Mouse (Mus musculus) brown adipose tissue, adult 24 weeks (tissue): ENCODE data around the gene Grhl1. TPM values are rescaled to one million over a fixed set of nuclear protein-coding genes. Genes with fewer than 3 reads are reported as not detected.
A peak's percentile ranks its signal among the peaks of the same experiment; 100 is the strongest.
"Not testable (repeated sequence)": the region's sequence is repeated elsewhere in the genome, so short reads cannot be mapped to it uniquely, and the experiment has no call there.

Experiments
- H3K27ac ChIP-seq: fragments of 200-500 bp; replicated peaks from 2 replicates; pipeline ENCODE4 v1.5.1; 2012; ENCODE audit warnings: low read depth, mild to moderate bottlenecking, low read length
- H3K4me1 ChIP-seq: fragments of 200-500 bp; 2 replicates; pipeline ENCODE4 v1.6.1; 2012; ENCODE audit warnings: low read length, mixed read lengths; ENCODE audit not compliant: control insufficient read depth, insufficient read depth, insufficient read length
- H3K4me3 ChIP-seq: fragments of 200-500 bp; 2 replicates; pipeline ENCODE4 v1.5.1; 2012; ENCODE audit warnings: low read depth, mild to moderate bottlenecking, low read length, moderate library complexity; ENCODE audit not compliant: insufficient read depth
- polyA plus RNA-seq: library from polyadenylated mRNA; stranded (reverse); fragments of >200 nt; gene quantifications from 2 replicates; pipeline ENCODE4 v1.2.4, GENCODE M21; 2012; ENCODE audit not compliant: missing spikeins, insufficient read depth, insufficient read length

The Grhl1 gene
- 0.67 and 0.99 TPM in 2 replicates for polyA plus RNA-seq

DNA sequence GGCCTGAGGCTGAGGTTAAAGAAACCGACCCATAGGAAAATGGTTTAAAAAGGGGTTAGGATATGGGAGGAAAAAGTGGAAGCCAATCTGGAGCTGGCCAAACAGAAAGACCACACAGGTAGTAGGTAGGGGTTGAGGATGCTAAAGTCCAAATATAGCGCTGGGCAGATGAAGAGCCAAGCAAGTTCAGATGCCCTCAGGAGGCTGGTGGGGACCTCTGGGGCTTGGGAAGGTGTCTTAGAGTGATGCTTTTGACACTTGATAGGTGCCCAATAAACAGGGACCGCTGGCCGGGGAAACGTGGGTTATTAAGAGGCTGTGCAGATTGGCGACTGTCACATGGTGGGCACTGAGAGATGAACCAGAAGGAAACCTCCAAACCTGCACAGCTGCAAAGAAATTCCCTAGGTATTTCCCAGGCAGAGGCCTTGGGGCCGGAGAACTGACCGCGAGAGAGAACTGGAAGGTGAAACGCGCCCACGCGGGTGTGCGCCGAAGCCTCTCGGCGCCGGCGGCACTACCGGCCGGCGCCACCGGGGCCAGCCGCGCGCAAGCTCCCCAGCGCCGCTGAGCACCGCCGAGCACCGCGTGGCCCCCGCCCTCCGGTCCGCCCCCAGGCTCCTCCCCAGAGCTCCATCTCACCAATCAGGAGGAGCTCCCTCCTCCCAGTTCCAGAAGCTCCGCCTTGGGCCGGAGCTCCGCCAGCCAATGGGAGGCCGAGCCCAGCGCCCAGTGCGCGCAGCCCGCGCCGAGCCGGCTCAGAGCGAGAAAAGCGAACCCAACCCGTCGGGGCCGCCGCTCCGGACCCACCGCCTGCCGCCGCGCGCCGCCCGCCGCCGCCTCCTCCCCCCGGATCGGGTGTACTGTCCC is at the start of gene Grhl1:
Gene Grhl1 (plus strand): TSS at position 761 of the 870 bp plus-strand sequence.
- H3K4me1 ChIP-seq: no peaks in the 10 kb centered on the region
- no peak within 1 kb of the TSS for H3K27ac ChIP-seq

DNA sequence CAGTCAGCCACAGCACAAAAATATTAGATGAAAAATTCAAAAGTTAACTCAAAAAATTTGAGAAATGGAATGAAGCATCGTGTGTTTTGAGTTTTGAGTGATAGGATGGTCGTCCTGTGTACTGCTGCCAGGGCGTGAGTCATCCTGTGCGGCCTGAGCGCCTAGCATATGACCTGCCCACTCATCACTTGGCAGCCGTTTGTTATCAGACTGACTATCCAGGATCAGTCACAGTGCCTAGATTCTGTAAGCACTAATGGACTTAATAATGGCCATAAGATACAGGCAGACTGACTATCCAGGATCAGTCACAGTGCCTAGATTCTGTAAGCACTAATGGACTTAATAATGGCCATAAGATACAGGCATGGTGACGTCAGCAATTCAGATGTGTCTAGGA is 47.0 kb upstream of the Grhl1 start:
- not testable (repeated sequence) for H3K27ac ChIP-seq, H3K4me3 ChIP-seq

More for the DNA sequence above, at the start of gene Grhl1:
- peak within 1 kb of the TSS; percentile 82 for H3K4me3 ChIP-seq

DNA sequence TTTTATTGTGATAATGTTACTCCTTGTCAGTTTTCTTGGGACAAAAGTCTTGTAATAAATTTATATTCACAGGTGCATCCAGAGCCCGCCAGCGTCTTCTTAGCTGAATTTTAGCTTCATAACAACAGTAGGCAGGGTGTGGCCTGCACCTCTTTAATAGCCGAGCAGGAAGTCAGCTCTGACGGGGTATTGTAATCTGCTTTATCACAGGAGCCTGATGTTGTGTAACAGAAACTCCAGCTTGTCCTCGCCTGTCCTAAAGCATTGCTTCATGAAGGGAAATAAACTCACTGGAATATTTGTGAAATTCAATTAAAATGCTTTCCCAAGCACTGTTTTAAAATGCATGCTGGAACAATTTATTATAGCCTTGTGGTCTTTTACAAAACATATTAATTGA is 35.7 kb upstream of the Grhl1 start:
- Histone ChIP-seq H3K4me3 (no peak overlapping the region), H3K4me1 (no peaks in the 10 kb centered on the region), H3K27ac (no peak overlapping the region)

More for the DNA sequence above, 47.0 kb upstream of the Grhl1 start:
- H3K4me1 ChIP-seq: not testable (repeated sequence)

DNA sequence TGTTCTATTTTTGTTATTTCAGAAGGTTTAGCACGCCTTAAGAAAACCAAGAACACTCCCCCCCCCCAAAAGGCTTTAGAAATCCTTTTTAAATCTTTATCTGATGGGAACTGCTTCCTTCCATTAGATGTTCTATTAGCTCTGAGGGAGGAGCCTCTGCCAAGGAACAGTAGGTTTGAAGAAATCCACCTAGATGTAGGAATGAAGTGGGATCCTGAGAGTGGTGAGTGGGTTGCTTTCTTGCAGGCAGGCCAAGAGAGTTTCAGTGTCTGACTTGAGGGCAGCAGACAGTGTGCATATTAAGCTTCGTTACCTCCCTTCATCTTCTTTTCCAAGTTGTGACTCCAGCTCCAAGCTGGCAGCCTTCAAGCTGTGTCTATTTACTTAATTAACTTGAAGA is 34.9 kb upstream of the Grhl1 start:
- Histone ChIP-seq H3K4me3 (no peak overlapping the region), H3K27ac (no peak overlapping the region), H3K4me1 (no peaks in the 10 kb centered on the region)

DNA sequence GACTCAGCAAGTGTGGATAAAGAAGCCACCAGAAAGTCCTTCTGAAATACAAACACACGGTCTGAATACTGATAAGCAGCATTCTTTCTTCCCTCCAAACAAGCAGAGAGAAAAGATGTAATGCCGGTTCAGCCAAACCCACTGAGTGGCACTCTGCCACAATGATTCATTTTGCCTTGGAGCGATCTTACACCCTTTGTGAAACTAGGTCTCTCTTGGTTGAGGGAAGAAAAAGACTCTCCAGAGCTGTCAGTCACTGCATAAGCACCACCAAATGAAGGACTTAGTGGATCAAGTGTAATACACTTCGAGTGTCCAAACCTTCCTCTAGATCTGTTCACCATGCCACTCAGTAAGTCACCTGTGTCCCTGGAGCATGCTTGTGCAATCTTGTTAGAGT is 34.1 kb upstream of the Grhl1 start:
- Histone ChIP-seq H3K4me3 (no peak overlapping the region), H3K4me1 (no peaks in the 10 kb centered on the region), H3K27ac (no peak overlapping the region)

DNA sequence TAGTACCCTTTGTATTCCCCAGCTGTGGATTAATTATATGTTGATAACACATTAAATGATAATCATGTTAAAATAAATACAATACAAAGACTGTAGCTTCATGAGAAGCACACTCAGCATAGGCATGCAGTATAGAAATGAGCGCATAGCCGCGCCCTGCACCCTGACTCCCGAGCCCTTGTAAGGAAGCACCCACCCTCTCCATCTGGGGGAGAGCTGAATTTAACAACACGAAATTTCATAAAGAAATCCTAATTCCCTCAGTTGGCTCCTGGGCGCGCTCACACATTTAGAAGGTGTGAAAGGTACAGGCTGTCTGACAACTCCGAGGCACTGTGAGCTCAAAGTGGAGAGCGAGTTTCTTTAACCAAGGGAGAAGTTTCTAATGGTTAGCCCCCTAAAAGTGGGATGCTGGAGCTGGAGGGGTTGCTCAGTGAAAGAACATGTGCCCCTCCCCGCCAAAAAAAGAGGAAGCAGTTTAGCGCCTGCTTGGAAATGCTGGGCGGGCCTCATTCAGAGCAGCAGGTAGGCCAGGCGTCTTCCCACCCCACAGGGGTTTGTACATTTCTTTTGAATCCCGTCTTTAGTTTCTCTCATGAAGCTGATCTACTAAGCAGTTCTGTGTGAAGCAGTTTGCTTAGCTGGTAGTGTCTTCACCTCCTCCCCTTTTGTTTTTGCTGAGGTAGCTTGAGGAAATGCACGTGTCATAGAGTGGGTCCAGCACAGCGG is 30.5 kb upstream of the Grhl1 start:
- no peaks in the 10 kb centered on the region for H3K4me1 ChIP-seq
- H3K4me3 ChIP-seq: no peak overlapping the region
- no peak overlapping the region for H3K27ac ChIP-seq

DNA sequence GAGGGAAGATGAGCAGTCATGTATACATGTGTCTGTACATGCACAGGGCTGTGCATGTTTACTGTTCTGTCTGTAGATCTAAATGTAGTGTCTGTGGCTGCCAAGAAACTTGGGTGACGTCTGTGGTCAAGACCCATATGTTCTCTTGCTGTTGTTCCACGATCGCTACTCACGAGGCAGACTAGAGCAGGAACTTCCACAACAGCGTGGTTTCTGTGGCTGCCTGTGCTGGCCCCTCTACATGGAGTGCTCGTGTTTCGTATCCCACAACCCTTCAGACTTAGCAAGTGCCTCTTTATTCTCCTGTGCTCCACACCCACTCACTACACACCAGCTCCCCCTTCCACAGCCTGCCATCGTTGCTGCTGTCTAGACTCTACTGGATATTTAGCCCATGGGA is 24.4 kb upstream of the Grhl1 start:
- Histone ChIP-seq H3K4me3 (no peak overlapping the region), H3K4me1 (no peaks in the 10 kb centered on the region; the same call in 1 of the 2 replicates), H3K27ac (no peak overlapping the region)

DNA sequence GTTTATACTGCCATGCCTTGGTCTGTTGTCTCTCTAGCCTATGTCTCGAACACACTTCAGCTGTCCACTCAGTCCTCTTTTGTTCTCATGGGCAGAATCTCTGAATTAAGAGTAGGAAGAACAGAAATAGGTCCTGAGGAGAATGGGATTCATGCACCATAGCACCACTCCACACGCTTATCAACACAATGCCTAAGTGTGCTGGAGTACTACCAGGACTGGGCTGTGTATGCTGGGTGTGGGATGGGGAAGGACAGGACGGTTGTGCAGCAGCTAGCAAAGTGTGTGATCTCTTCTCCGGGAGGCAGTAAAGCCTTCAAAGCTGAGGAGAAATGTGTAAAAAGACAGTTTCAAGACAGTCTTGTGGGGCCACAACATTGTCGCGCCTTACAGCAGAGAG is 23.2 kb upstream of the Grhl1 start:
- H3K4me3 ChIP-seq: no peak overlapping the region
- H3K27ac ChIP-seq: no peak overlapping the region
- H3K4me1 ChIP-seq: no peaks in the 10 kb centered on the region; the same call in 1 of the 2 replicates

DNA sequence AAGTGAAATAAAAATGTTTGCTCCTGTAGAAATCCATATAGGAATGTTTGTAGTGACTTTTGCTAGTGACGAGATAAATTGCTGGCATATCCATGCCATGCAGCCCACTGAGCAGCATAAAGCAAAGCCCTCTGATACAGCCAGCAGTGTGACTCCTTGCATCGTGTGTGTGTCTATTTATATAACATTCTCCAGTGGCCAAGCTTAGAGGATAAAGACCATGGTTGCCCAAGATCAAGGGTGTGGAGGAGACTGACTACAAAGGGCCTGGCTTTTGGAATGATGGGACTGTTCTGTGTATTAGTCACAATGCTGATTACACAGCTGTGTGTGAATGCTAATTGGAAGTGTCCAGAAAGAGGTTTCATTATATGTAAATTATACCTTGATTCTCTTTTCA is 19.6 kb upstream of the Grhl1 start:
- Histone ChIP-seq H3K27ac (no peak overlapping the region), H3K4me3 (no peak overlapping the region), H3K4me1 (no peaks in the 10 kb centered on the region; the same call in 1 of the 2 replicates)

DNA sequence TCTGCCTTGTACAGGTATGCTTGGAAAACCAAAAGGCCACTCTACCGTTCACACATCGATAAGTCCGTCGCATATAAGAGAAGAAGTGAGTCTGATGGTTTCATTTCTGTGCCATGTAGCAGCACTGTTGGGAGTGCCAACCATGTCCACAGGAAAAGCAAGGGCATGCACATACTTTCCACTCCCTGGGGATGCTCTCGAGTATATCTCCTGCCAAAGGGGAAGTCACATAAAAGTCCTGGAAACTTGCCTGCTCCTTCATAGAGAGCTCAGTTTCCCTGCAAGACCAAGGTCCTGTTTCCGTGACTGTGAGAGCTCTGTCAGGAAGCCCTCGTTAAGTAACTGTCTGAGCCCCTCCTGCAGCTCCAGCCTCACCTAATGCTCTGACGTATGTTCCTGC is 16.1 kb upstream of the Grhl1 start:
- H3K27ac ChIP-seq: no peak overlapping the region
- no peak overlapping the region for H3K4me3 ChIP-seq
- no peaks in the 10 kb centered on the region for H3K4me1 ChIP-seq

DNA sequence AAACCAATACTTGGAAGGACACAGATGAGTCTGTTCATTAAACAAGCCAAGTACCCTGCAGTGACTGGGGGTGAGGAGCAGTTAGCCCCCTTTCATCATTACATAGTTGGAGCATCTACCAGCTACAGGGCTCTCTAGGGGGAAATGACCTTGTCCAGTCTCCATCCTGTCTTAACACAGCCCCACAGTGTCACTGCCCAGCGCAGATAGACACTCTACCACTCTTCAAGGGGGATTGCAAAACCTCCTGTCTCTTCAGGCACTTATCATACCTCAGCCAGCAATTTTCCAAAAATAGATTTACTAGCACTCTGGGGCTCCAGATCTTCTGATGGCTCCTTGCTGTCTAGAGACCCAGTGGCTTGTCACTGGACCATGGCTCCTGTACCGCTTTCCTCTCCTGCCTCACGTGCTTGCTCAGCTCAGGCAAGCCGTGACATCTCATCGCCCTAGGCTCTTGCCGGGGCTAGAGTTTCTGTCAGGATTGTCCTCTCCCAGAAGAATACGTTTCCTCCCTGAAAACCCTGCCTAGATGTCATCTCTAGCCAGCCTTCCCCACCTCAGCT is 8.6 kb upstream of the Grhl1 start:
- Histone ChIP-seq H3K27ac (no peak overlapping the region), H3K4me3 (no peak overlapping the region), H3K4me1 (no peaks in the 10 kb centered on the region)

DNA sequence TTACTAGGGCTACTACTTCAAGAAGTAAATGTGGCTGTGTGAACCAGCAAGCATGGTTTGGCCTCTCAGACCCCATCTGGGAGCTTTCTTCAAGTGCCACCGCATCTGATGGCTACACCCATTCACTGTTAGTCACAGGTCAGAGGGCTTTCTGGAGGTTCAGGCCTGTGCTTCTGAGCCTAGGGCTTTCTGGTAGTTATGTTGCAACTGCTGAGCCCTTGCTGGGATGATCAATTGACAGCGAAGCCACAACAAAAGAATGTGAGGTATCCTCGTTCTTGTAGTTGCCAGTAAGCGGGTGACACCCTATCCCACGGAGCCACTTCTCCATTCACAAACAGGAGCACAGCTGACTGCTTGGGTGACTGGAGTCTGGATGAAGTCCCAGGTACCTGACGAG is 6.8 kb upstream of the Grhl1 start:
- Histone ChIP-seq H3K27ac (no peak overlapping the region), H3K4me3 (no peak overlapping the region), H3K4me1 (no peaks in the 10 kb centered on the region)

DNA sequence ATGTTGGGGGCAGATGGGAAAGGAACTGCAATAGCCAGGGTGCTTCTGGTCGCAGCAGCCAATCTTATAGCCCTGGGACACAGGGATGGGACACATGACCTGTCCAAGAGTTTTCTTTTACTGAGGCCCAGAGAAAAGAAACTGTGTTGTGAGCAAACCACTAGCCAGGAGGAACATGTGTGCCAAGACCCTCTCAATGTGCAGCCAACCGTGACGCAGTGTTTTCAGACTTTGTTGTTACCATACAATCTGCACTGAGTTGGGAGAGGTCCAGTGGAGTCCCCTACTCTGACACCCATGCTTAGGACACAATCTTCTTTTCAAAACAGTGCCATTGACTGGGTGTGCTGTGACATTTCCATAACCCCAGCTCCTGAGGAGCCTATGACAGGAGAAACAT is 4.5 kb upstream of the Grhl1 start:
- Histone ChIP-seq H3K4me1 (no peaks in the 10 kb centered on the region), H3K4me3 (no peak overlapping the region), H3K27ac (no peak overlapping the region)

DNA sequence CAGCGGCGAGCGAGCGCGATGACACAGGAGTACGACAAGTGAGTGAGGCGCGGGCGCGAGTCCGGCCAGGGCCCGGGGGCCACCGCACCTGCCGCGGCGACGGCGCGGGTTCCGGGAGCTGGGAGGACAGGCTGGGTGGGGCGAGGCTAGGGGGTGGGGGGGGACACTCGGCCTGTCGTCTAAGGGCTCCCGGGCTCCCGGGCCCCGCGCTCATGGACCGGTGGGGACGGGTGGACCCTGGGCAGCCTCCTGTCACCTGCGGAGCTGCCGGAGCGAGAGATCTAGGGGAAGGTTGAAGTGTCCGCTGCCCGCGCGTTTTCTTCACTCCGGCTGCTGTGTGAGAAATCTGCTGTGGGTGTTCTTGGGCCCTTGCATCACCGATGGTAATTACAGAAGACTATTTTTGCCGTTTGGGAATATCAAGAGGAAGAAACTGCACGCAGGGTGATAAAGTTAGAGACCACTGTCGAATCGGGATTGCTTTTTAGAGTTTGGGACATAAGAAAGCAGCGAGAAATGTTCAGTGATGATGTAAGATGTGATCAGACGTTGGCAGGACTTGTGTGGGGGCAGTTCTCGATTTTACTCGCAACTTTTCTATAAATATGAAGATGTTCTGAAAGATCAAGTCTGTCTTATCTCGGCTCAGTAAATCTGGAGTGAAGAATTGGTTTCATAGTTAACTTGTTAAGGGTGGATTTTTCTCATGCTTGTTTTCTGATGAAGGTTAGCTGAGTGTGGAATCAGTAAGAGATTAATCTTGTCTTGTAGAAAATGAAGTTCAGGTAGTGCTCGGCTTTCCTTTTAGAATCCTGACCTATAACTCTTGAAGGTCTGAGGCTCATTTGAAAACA is 565 bp downstream of the Grhl1 start:
- no peaks in the 10 kb centered on the region for H3K4me1 ChIP-seq
- H3K4me3 ChIP-seq: peak overlapping the region; percentile 82
- H3K27ac ChIP-seq: no peak overlapping the region

DNA sequence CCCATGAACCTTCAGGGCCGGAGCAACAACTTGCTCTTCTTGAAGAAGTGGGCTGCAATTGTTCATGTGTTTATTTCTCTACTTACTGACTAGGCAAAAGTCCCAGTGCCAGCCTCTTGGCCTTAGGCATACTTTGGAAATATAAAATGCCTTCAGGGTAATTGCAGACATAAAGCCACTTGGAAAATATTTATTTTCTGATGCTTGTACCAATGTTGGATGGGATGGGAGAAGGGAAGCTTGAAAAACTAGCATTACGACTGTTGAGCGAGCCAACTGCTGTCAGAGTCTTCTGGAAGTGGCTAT is 1.1 kb downstream of the Grhl1 start:
- no peak overlapping the region for H3K27ac ChIP-seq

More for the DNA sequence above, 1.1 kb downstream of the Grhl1 start:
- H3K4me3 ChIP-seq: 0 out of 2 replicates have a peak overlapping the region, but pooled peaks have one; percentile 12
- H3K4me1 ChIP-seq: no peaks in the 10 kb centered on the region
